In the genomic region with DNA sequence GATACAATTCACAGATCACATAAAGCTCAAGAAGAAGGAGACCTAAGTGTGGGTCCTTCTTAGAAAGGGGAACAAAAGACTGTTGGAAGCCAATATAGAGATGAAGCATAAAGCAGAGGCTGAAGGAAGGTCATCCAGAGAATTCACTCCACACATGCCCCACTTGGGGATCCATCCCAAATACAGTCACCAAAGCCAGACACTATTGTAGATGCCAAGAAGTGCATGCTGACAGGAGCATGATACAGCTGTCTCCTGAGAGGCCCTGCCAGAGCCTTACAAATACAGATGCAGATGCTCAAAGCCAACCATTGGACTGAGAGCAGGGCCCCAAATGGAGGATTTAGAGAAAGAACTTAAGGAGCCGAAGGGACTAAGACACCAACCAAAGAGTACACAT, we compare ENCODE assay signal across 17 mouse cellular contexts. TPM values are rescaled to one million over a fixed set of nuclear protein-coding genes. Genes with fewer than 3 reads are reported as not detected.
"Had no signal": no experiment of that assay in that cellular context is flagged by ENCODE, and none has a peak within 500 bp of the region (broad histone marks: within the 10 kb centered on the region; RNA-seq: fewer than 3 reads in every experiment).

No protein-coding gene starts in this region.

- H3K4me3 ChIP-seq: limb, embryonic 13.5 days; liver, embryonic 12.5 days; midbrain, embryonic 13.5 days had no signal

- H3K9ac ChIP-seq: limb, embryonic 13.5 days; liver, embryonic 12.5 days; midbrain, embryonic 13.5 days had no signal

- H3K9me3 ChIP-seq: limb, embryonic 13.5 days; liver, embryonic 12.5 days; midbrain, embryonic 13.5 days had no signal

- ATAC-seq: intestine, postnatal 0 days; liver, embryonic 12.5 days; midbrain, embryonic 13.5 days had no signal

- DNase-seq: kidney, adult 8-10 months; kidney, postnatal 25 days; layer of hippocampus, postnatal 36 days; right cerebral cortex, adult 18-20 months; right cerebral cortex, postnatal 25 days; thymus, postnatal 36 days had no signal

- H3K27ac ChIP-seq: limb, embryonic 13.5 days; liver, embryonic 12.5 days; midbrain, embryonic 13.5 days had no signal

- H3K27me3 ChIP-seq: limb, embryonic 13.5 days; liver, embryonic 12.5 days; midbrain, embryonic 13.5 days had no signal

- H3K4me1 ChIP-seq: limb, embryonic 13.5 days; liver, embryonic 12.5 days had no signal

- H3K4me2 ChIP-seq: limb, embryonic 13.5 days; liver, embryonic 12.5 days; midbrain, embryonic 13.5 days had no signal

- H3K36me3 ChIP-seq: limb, embryonic 13.5 days; liver, embryonic 12.5 days; midbrain, embryonic 13.5 days had no signal

RNA-seq across cellular contexts. Expression of gene Adh1, which starts 23.0 kb away (rescaled TPM):
- total RNA-seq: megakaryocyte progenitor cell, adult 5-6 weeks had no signal

RNA-seq across cellular contexts. Expression of gene Adh6a, which starts 29.3 kb away (rescaled TPM):
- total RNA-seq: layer of hippocampus, postnatal 36 days; left cerebral cortex, postnatal 36 days; megakaryocyte progenitor cell, adult 5-6 weeks; midbrain, postnatal 0 days had no signal
- polyA plus RNA-seq: kidney, embryonic 16.5 days; limb, embryonic 13.5 days; liver, embryonic 12.5 days; liver, embryonic 16.5 days; midbrain, embryonic 13.5 days; midbrain, postnatal 0 days; neural tube, embryonic 14.5 days had no signal

RNA-seq across cellular contexts. Expression of gene Adh6b, which starts 57.7 kb away (rescaled TPM):
- total RNA-seq: layer of hippocampus, postnatal 36 days; left cerebral cortex, postnatal 36 days; megakaryocyte progenitor cell, adult 5-6 weeks had no signal
- polyA plus RNA-seq: intestine, postnatal 0 days; neural tube, embryonic 14.5 days; small intestine, adult 2 months had no signal
